Mouse (Mus musculus): ENCODE results near the gene Jph3. TPM values are rescaled to one million over a fixed set of nuclear protein-coding genes. Genes with fewer than 3 reads are reported as not detected.

The Jph3 gene
- polyA plus RNA-seq, 1 experiment from 2014 or later = 0.11 TPM

DNA sequence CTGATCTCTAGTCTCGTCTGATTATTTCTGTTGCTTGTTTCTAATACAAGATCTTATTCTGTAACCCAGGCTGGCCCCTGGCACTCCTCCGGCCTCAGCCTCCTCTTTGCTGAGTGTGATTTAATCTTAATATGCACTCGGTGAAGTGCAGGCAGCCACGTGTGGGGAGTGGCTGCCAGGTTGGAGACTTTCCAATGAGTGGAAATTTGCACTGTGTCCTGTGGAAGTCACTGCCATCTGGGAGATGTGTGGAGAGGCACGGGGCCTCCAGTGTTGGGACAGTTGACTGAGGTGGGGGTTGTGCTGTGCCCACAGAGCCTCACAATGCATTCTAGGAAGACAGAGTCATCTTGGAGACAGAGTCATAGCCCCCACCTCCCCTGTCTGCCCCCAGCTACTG is 53.1 kb downstream of the Jph3 start:
- Histone ChIP-seq H3K27me3 (ENCODE audit: insufficient read depth, low read length) (0 out of 2 replicates have a peak, but pooled peaks cover 4% of the 10 kb centered on the region), H3K9me3 (ENCODE audit: low read length) (no peaks in the 10 kb centered on the region), H3K27ac (ENCODE audit: low read depth) (no peak overlapping the region), H3K36me3 (replicated peaks; ENCODE audit: insufficient read depth, low read length) (no peaks in the 10 kb centered on the region), H3K4me2 (ENCODE audit: low read depth, low read length) (no peak overlapping the region), H3K9ac (replicated peaks) (no peak overlapping the region), H3K4me1 (ENCODE audit: insufficient read depth) (no peaks in the 10 kb centered on the region), H3K4me3 (ENCODE audit: low read depth, low read length) (no peak overlapping the region)
- 59% methylated on average over 5 of the region's 5 CpGs for WGBS (ENCODE audit: insufficient replicate concordance)
- DNase-seq = no peak
- TF ChIP-seq EP300 (IDR thresholded peaks at IDR 0.05; ENCODE audit: low read depth) (no peak), CTCF (IDR thresholded peaks at IDR 0.05; ENCODE audit: low read depth) (no peak)
- no peak for ATAC-seq

DNA sequence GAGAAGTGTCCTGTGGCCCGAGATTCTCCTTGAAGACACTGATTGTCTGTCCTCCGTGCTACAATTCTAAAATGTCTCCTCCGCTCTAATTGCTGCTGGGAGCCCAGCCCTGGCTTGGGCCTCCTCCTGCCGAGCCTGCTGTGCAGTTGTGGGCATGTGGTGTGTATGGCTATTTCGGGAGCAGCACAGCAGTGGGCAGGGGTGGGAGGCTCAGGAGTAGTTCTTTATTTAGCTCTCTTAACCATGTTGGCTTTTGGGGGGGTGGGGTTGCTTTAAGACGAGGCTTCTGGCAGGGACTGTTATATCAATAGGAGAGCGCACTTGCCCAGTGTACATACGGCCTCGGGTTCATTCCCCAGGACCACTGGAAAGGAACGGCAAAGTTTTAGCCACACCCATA is 57.1 kb downstream of the Jph3 start:
- Histone ChIP-seq H3K27ac (ENCODE audit: low read depth) (no peak overlapping the region), H3K4me2 (ENCODE audit: low read depth, low read length) (no peak overlapping the region), H3K9me3 (ENCODE audit: low read length) (no peaks in the 10 kb centered on the region), H3K4me1 (ENCODE audit: insufficient read depth) (no peaks in the 10 kb centered on the region), H3K27me3 (ENCODE audit: insufficient read depth, low read length) (0 out of 2 replicates have a peak, but pooled peaks cover 4% of the 10 kb centered on the region), H3K4me3 (ENCODE audit: low read depth, low read length) (no peak overlapping the region), H3K36me3 (replicated peaks; ENCODE audit: insufficient read depth, low read length) (no peaks in the 10 kb centered on the region), H3K9ac (replicated peaks) (no peak overlapping the region)
- DNase-seq (no peak), ATAC-seq (no peak)
- TF ChIP-seq CTCF (IDR thresholded peaks at IDR 0.05; ENCODE audit: low read depth) (no peak), EP300 (IDR thresholded peaks at IDR 0.05; ENCODE audit: low read depth) (no peak)
- 38% methylated on average over 10 of the region's 10 CpGs for WGBS (ENCODE audit: insufficient replicate concordance)

- Histone ChIP-seq H3K9me3 (ENCODE audit: low read length) (no peaks in the 10 kb centered on the region), H3K4me1 (ENCODE audit: insufficient read depth) (peaks cover 13% of the 10 kb centered on the region), H3K9ac (replicated peaks) (no peak overlapping the region), H3K4me3 (ENCODE audit: low read depth, low read length) (no peak overlapping the region), H3K36me3 (replicated peaks; ENCODE audit: insufficient read depth, low read length) (no peaks in the 10 kb centered on the region), H3K27ac (ENCODE audit: low read depth) (no peak overlapping the region), H3K4me2 (ENCODE audit: low read depth, low read length) (no peak overlapping the region), H3K27me3 (ENCODE audit: insufficient read depth, low read length) (0 out of 2 replicates have a peak, but pooled peaks cover 4% of the 10 kb centered on the region)
- TF ChIP-seq EP300 (IDR thresholded peaks at IDR 0.05; ENCODE audit: low read depth) (no peak), CTCF (IDR thresholded peaks at IDR 0.05; ENCODE audit: low read depth) (no peak)
- ATAC-seq (no peak), DNase-seq (no peak)
- 70% methylated on average over 8 of the region's 8 CpGs for WGBS (ENCODE audit: insufficient replicate concordance)
Observed at GRCm38 (mm10) chr8:121788786-121789185, 59.4 kb downstream of the Jph3 start.

DNA sequence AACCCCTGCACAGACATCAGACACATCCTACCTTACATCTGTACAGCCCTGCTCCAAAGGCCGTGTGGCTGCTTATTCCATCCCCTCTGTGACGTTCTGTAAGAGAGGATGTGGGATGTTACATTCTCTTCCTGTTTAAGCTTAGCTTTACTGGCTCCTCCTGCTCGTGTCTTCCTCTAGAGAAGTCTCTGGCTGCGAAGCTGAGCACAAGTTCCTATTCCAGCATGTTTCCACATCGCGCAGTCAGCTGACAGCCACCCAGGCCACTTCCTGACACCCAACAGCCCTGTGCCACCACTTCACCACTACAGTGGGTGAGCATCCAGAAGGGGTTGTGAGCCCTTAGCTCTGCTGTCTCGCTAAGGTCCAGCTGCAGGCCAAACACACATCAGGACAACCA is 62.7 kb downstream of the Jph3 start:
- Histone ChIP-seq H3K4me1 (ENCODE audit: insufficient read depth) (peaks cover 13% of the 10 kb centered on the region), H3K9me3 (ENCODE audit: low read length) (no peaks in the 10 kb centered on the region), H3K27ac (ENCODE audit: low read depth) (peak overlapping the region; percentile 83), H3K27me3 (ENCODE audit: insufficient read depth, low read length) (no peaks in the 10 kb centered on the region), H3K4me3 (ENCODE audit: low read depth, low read length) (0 out of 2 replicates have a peak overlapping the region, but pooled peaks have one; percentile 15), H3K36me3 (replicated peaks; ENCODE audit: insufficient read depth, low read length) (no peaks in the 10 kb centered on the region; the same call in 1 of the 2 replicates), H3K9ac (replicated peaks) (peak overlapping the region; percentile 38), H3K4me2 (ENCODE audit: low read depth, low read length) (no peak overlapping the region)
- peak; percentile 63 for ATAC-seq
- TF ChIP-seq CTCF (IDR thresholded peaks at IDR 0.05; ENCODE audit: low read depth) = no peak
- TF ChIP-seq EP300 (IDR thresholded peaks at IDR 0.05; ENCODE audit: low read depth) = no peak
- peak; percentile 65 for DNase-seq
- 28% methylated on average over 7 of the region's 7 CpGs for WGBS (ENCODE audit: insufficient replicate concordance)

DNA sequence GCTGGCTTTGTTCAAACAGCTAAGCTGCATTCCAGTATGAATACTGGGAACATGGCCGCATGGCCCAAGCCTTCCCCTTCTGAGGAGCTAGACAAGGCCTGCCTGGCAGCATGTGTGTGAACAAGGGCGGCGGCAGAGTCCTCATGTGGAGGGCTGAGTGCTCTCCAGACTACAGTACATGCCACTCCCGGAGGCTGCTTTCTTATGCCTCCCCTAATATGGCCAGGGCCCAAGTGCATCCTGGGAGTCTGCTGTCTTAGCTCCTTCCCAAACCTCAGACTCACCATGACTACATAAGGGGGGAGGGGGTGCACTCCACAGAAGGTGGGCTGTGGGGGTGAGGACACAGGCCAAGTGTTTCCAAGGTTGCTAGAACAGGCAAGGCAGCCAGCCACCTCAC is 63.2 kb downstream of the Jph3 start:
- Histone ChIP-seq H3K4me1 (ENCODE audit: insufficient read depth) (peaks cover 13% of the 10 kb centered on the region), H3K27ac (ENCODE audit: low read depth) (peak overlapping the region; percentile 83), H3K9me3 (ENCODE audit: low read length) (no peaks in the 10 kb centered on the region), H3K27me3 (ENCODE audit: insufficient read depth, low read length) (no peaks in the 10 kb centered on the region), H3K36me3 (replicated peaks; ENCODE audit: insufficient read depth, low read length) (peaks cover 4% of the 10 kb centered on the region), H3K9ac (replicated peaks) (no peak overlapping the region), H3K4me3 (ENCODE audit: low read depth, low read length) (no peak overlapping the region), H3K4me2 (ENCODE audit: low read depth, low read length) (no peak overlapping the region)
- 54% methylated on average over 4 of the region's 4 CpGs for WGBS (ENCODE audit: insufficient replicate concordance)
- DNase-seq (no peak), ATAC-seq (no peak)
- TF ChIP-seq EP300 (IDR thresholded peaks at IDR 0.05; ENCODE audit: low read depth) (no peak), CTCF (IDR thresholded peaks at IDR 0.05; ENCODE audit: low read depth) (no peak)

DNA sequence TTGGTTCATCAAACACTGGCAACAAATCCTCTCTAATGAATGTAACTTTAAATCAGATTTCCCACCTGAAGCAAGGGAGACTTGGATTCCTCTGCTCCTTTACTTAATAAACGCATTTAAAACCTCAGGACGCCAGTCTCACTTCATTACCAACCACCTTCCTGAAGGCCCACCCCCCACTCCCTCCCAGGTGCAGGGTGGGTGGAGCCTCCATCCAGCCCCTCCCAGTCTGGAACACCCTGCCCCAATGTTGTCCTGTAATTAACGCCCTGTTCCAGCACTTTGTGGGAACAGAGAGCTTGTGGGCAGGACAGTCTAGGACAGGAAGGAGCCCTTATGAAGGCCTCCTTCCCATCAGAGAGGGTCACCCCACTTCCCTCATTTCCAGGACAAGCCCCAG is 64.7 kb downstream of the Jph3 start:
- 55% methylated on average over 3 of the region's 3 CpGs for WGBS (ENCODE audit: insufficient replicate concordance)

DNA sequence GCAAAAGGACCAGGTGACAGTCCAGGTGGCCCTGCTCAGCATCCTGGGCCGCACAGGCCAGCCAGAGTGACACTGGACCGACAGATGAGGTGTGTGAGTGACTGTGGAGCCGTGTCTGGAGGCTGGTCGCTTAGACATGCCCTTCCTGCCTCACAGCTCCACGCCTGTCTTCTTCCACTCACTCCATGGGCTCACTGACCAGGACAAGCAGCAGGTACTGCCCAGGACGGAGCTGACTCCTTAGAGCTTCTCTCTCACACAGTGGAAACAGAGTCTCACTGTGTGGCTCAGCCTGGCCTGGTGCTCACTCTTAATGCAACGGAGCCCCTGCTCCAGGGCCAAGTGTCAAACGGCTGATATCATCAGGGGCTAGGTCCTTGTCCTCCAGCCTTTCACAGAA is 66.0 kb downstream of the Jph3 start:
- H3K36me3 ChIP-seq (replicated peaks; ENCODE audit: insufficient read depth, low read length) = peaks cover 13% of the 10 kb centered on the region
- peak overlapping the region; percentile 37; the same call in 1 of the 2 replicates for H3K27ac ChIP-seq (ENCODE audit: low read depth)
- H3K9me3 ChIP-seq (ENCODE audit: low read length) = no peaks in the 10 kb centered on the region
- WGBS (ENCODE audit: insufficient replicate concordance) = 84% methylated on average over 8 of the region's 8 CpGs
- DNase-seq = no peak
- no peak for TF ChIP-seq CTCF (IDR thresholded peaks at IDR 0.05; ENCODE audit: low read depth)
- TF ChIP-seq EP300 (IDR thresholded peaks at IDR 0.05; ENCODE audit: low read depth) = no peak
- no peak overlapping the region for H3K4me2 ChIP-seq (ENCODE audit: low read depth, low read length)
- no peak for ATAC-seq
- no peak overlapping the region for H3K9ac ChIP-seq (replicated peaks)
- H3K4me1 ChIP-seq (ENCODE audit: insufficient read depth) = peaks cover 13% of the 10 kb centered on the region
- no peak overlapping the region for H3K4me3 ChIP-seq (ENCODE audit: low read depth, low read length)
- H3K27me3 ChIP-seq (ENCODE audit: insufficient read depth, low read length) = no peaks in the 10 kb centered on the region

More for the DNA sequence above, 64.7 kb downstream of the Jph3 start:
- H3K27ac ChIP-seq (ENCODE audit: low read depth) = peak overlapping the region; percentile 62
- DNase-seq (no peak), ATAC-seq (no peak)
- no peak overlapping the region for H3K9ac ChIP-seq (replicated peaks)
- no peaks in the 10 kb centered on the region for H3K9me3 ChIP-seq (ENCODE audit: low read length)
- peaks cover 11% of the 10 kb centered on the region for H3K36me3 ChIP-seq (replicated peaks; ENCODE audit: insufficient read depth, low read length)
- peaks cover 13% of the 10 kb centered on the region for H3K4me1 ChIP-seq (ENCODE audit: insufficient read depth)
- H3K4me2 ChIP-seq (ENCODE audit: low read depth, low read length) = no peak overlapping the region
- H3K4me3 ChIP-seq (ENCODE audit: low read depth, low read length) = no peak overlapping the region
- TF ChIP-seq CTCF (IDR thresholded peaks at IDR 0.05; ENCODE audit: low read depth) (no peak), EP300 (IDR thresholded peaks at IDR 0.05; ENCODE audit: low read depth) (no peak)
- H3K27me3 ChIP-seq (ENCODE audit: insufficient read depth, low read length) = no peaks in the 10 kb centered on the region

All from liver, postnatal 0 days (tissue).